Mouse (Mus musculus): ENCODE measurements around the gene Zfp316.

Gene Zfp316

DNA sequence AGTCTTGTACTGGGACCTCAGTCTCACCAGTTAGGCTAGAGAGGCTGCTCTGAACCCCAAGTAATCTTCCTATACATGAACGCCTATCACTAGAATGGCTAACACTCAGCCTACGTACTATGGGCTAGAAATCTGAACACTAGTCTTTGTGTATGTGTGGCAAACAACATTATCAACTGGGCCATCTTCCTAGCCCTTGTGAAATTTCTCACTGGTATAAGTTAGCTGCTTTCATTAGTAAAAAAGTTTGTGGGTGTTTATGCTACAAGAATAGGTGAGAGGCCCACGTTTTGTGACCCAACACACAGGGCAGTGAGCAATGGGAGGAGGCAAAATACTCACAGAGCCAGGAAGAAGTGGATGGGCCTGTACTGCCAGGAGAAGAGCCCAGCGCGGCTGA is 48.8 kb downstream of the Zfp316 start:
- DNase-seq = no peak

DNA sequence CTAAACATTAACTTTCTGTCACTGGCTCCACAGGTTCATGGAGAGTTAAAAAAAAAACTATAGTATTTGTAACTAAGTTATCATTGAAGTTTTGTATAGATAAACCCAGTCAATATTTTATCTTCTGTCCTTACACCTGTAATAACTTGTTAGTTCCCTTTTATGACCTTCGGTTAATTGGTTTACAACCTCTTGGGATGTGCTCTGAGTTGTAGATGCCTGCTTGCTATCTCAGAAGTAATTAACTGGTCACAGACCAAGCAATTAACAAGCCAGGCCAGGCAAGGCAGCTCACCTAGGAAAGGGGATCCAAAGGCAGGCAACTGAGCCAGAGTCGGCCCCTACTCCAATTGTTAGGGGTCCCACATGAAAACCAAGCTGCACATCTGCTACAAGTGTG is 56.0 kb downstream of the Zfp316 start:
- no peak for DNase-seq

DNA sequence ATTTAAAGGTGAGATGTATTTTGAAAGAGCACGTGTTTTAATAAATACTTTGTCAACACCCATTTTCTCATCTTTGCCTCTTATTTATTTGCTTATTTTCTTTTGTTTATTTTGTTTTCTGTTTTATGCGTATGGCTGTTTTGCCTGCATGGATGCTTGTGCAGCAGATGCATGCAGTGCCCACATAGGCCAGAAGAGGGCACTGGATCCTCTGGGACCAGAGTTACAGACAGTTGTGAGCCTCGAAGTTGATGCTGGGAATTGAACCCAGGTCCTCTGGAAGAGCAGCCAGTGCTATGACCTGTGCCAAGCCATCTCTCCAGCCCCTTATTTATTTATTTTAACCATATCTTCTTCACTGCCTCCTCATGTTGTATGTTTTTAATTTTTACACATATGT is 64.8 kb downstream of the Zfp316 start:
- no peak for DNase-seq

Data from right cerebral cortex, adult 18-20 months (tissue).